Mouse (Mus musculus): ENCODE results near the gene D8Ertd738e. TPM values are rescaled to one million over a fixed set of nuclear protein-coding genes. Genes with fewer than 3 reads are reported as not detected.
"Not testable (repeated sequence)": the region's sequence is repeated elsewhere in the genome, so short reads cannot be mapped to it uniquely, and the experiment has no call there.

D8Ertd738e gene
- polyA plus RNA-seq (2015; fragmentation: Nextera tagmentation; extraction: Ambion mirVana): 225 and 244 TPM in 2 replicates

DNA sequence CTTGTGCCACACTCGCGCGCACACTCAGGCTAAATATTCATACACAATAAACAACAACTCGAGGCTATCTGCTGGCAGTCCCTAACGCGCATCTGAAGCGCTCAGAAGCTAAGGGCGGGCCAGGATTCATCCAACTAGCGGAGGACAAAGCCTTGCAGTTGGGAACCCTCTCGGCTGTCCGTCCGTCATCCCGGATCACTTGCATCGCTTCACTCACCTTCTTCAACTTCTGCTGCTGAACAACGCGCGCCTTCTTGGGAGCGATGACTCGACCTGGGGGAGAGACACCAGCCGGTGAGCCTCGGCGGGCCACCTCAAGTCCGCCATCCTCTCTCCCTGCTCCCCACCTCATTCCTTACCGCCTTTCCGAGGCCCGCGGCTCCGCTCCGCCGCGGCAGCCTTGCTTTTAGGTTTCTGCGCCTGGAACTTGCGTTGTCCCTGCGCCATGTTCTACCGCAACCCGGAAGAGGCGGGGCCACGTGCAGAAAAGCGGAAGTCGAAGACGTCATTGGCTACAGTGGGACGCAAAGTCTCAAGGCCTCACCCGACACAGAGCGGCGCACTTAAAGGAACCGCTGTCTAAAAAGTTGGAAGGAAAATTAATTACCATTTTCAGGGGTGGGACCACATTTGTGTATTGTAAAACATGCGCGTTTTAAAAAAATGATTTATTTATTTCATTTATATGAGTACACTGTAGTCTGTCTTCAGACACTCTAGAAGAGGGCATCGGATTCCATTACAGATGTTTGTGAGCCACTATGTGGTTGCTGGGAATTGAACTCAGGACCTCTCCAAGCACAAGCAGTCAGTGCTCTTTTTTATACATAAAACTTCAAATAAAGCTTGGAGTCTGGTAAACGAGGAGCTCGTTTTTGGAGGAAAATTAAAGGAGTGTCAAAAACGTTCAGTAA is at the start of gene D8Ertd738e:
TSS of gene D8Ertd738e (minus strand) at position 463 of the 914 bp plus-strand sequence.
- Histone ChIP-seq H3K9ac (peak within 1 kb of the TSS; percentile 84), H3K4me3 (peak within 1 kb of the TSS; percentile 83), H3K27me3 (replicated peaks) (no peaks in the 10 kb centered on the region), H3K27ac (peak within 1 kb of the TSS; percentile 78), H3K4me2 (peak within 1 kb of the TSS; percentile 66), H3K9me3 (no peaks in the 10 kb centered on the region), H3K4me1 (peaks cover 9% of the 10 kb centered on the region), H3K36me3 (replicated peaks) (peaks cover 34% of the 10 kb centered on the region)
- WGBS: 4% methylated on average over 52 of the region's 52 CpGs
- peak; percentile 94 for ATAC-seq (replicated peaks)

- no peak overlapping the region for H3K4me2 ChIP-seq
- H3K9me3 ChIP-seq: no peaks in the 10 kb centered on the region
- no peak for ATAC-seq (replicated peaks)
- no peaks in the 10 kb centered on the region for H3K4me1 ChIP-seq
- no peak overlapping the region for H3K4me3 ChIP-seq
- H3K9ac ChIP-seq: no peak overlapping the region
- no peaks in the 10 kb centered on the region for H3K27me3 ChIP-seq (replicated peaks)
- WGBS: 66% methylated on average over 5 of the region's 5 CpGs
- H3K27ac ChIP-seq: no peak overlapping the region
- no peaks in the 10 kb centered on the region for H3K36me3 ChIP-seq (replicated peaks)
Measured at GRCm38 (mm10) chr8:84297029-84297785, 47.7 kb upstream of the D8Ertd738e start.

- no peak overlapping the region for H3K4me2 ChIP-seq
- no peak overlapping the region for H3K4me3 ChIP-seq
- H3K4me1 ChIP-seq: no peaks in the 10 kb centered on the region
- H3K27ac ChIP-seq: no peak overlapping the region
- H3K36me3 ChIP-seq (replicated peaks): no peaks in the 10 kb centered on the region
- no peaks in the 10 kb centered on the region for H3K27me3 ChIP-seq (replicated peaks)
- 29% methylated on average over 8 of the region's 8 CpGs for WGBS
- no peak for ATAC-seq (replicated peaks)
- no peak overlapping the region for H3K9ac ChIP-seq
- no peaks in the 10 kb centered on the region for H3K9me3 ChIP-seq
Measured at GRCm38 (mm10) chr8:84291688-84292087, 42.2 kb upstream of the D8Ertd738e start.

GRCm38 (mm10) chr8:84291086-84291485 is 41.6 kb upstream of the D8Ertd738e start:
- WGBS: 65% methylated on average over 5 of the region's 5 CpGs
- H3K9ac ChIP-seq: no peak overlapping the region
- H3K27me3 ChIP-seq (replicated peaks): no peaks in the 10 kb centered on the region
- H3K4me1 ChIP-seq: no peaks in the 10 kb centered on the region
- H3K27ac ChIP-seq: no peak overlapping the region
- no peak overlapping the region for H3K4me3 ChIP-seq
- H3K9me3 ChIP-seq: no peaks in the 10 kb centered on the region
- no peak for ATAC-seq (replicated peaks)
- H3K4me2 ChIP-seq: no peak overlapping the region
- H3K36me3 ChIP-seq (replicated peaks): no peaks in the 10 kb centered on the region

DNA sequence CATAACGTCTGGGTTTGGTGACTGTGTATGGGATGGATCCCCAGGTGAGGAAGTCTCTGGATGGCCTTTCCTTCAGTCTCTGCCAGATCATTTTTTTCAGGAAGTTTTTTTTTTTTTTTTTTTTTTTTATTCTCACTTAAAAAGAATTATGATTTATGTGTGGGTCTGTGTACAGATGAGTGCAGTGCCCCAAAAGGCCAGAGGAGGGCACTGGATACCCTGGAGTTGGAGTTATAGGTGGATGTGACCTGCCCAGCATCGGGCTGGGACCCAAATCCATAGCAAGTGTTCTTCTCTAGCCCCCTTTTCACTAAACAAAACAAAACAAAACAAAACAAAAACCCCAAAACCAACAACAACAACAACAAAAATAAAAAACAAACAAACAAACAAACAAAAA is 39.4 kb upstream of the D8Ertd738e start:
- Histone ChIP-seq H3K9ac (no peak overlapping the region), H3K27me3 (replicated peaks) (no peaks in the 10 kb centered on the region), H3K9me3 (no peaks in the 10 kb centered on the region), H3K27ac (no peak overlapping the region), H3K4me1 (no peaks in the 10 kb centered on the region), H3K36me3 (replicated peaks) (no peaks in the 10 kb centered on the region), H3K4me3 (no peak overlapping the region), H3K4me2 (no peak overlapping the region)
- no peak for ATAC-seq (replicated peaks)
- WGBS: 55% methylated on average over 2 of the region's 2 CpGs

- H3K9ac ChIP-seq; H3K27ac ChIP-seq; H3K4me3 ChIP-seq; H3K36me3 ChIP-seq (replicated peaks); ATAC-seq (replicated peaks); H3K9me3 ChIP-seq; H3K4me2 ChIP-seq; H3K27me3 ChIP-seq (replicated peaks); H3K4me1 ChIP-seq: not testable (repeated sequence)
- 58% methylated on average over 5 of the region's 5 CpGs for whole genome bisulfite sequencing
Measured at GRCm38 (mm10) chr8:84285665-84286064, 36.1 kb upstream of the D8Ertd738e start.

DNA sequence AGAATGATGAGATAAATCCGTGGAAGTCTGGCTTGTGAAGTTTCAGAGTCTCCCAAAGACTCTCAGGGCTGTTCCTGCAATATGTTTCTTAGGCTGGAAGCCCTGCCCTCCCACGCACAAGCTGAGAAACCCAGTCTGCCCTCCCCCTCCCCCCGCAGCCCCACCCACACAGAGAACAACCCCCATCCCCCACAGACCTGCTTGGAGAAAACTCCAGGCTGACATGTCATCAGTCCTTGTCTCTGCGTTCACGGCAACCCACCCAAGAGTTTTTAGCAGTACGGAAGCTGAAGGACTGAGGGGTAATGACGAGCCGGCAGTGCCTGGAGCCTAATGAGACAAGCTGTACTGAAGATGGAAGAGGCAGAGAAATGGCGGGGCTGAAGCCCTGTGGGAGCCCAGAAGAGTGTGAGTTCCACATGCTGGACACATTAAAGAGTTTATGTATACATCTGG is 35.1 kb upstream of the D8Ertd738e start:
- Histone ChIP-seq H3K9me3 (no peaks in the 10 kb centered on the region), H3K4me2 (no peak overlapping the region), H3K9ac (no peak overlapping the region), H3K36me3 (replicated peaks) (no peaks in the 10 kb centered on the region), H3K27ac (no peak overlapping the region), H3K4me3 (no peak overlapping the region), H3K27me3 (replicated peaks) (no peaks in the 10 kb centered on the region), H3K4me1 (no peaks in the 10 kb centered on the region)
- WGBS: 42% methylated on average over 9 of the region's 9 CpGs
- no peak for ATAC-seq (replicated peaks)

DNA sequence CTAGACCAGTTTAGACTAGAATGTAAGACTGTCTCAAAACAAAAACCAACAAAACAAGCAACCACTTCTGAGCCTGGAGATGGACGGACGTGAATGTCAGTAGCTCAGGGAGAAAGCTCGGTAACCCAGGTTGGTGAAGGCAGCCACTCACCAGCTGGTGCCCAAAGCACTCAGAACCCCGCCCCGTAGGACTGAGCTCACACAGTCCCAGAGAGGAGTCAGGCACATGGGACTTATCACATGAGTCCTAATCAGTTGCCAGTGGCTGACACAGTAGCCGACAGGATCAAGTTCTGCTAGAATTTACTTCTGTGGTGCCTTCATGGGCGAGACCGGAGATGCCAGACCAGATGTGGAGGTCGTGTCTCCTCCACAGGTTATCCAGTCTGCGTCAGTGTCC is 31.3 kb upstream of the D8Ertd738e start:
- no peak overlapping the region for H3K9ac ChIP-seq
- H3K27me3 ChIP-seq (replicated peaks): no peaks in the 10 kb centered on the region
- no peaks in the 10 kb centered on the region for H3K36me3 ChIP-seq (replicated peaks)
- no peak for ATAC-seq (replicated peaks)
- 86% methylated on average over 10 of the region's 10 CpGs for WGBS
- H3K4me2 ChIP-seq: no peak overlapping the region
- no peak overlapping the region for H3K4me3 ChIP-seq
- no peaks in the 10 kb centered on the region for H3K4me1 ChIP-seq
- no peak overlapping the region for H3K27ac ChIP-seq
- H3K9me3 ChIP-seq: no peaks in the 10 kb centered on the region

GRCm38 (mm10) chr8:84276447-84276846 is 26.9 kb upstream of the D8Ertd738e start:
- Histone ChIP-seq H3K4me3 (no peak overlapping the region), H3K4me2 (no peak overlapping the region), H3K27me3 (replicated peaks) (no peaks in the 10 kb centered on the region), H3K4me1 (no peaks in the 10 kb centered on the region), H3K9me3 (no peaks in the 10 kb centered on the region), H3K9ac (no peak overlapping the region), H3K36me3 (replicated peaks) (no peaks in the 10 kb centered on the region), H3K27ac (no peak overlapping the region)
- ATAC-seq (replicated peaks): no peak
- WGBS: 62% methylated on average over 1 of the region's 1 CpGs

DNA sequence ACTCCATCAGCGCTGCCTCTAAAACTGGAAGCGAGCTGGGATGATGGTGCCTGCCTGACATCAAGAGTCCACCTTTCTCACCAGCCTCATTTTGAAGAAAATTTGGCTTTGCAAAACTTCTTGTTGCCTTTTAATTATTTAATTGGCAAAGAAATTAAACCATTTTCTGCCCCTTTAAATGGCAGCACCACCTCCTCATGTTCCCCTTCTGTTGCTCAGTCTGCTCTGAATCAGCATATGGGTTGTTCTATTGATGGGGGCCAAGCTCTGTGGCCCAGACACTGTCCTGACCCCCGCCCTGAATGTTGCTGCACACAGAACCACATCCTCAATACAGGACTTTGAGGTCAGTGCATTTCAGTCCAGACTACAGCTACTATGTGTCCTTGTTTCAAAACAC is 24.4 kb upstream of the D8Ertd738e start:
- 79% methylated on average over 3 of the region's 3 CpGs for whole genome bisulfite sequencing
- no peaks in the 10 kb centered on the region for H3K9me3 ChIP-seq
- no peak for ATAC-seq (replicated peaks)
- no peak overlapping the region for H3K4me3 ChIP-seq
- H3K9ac ChIP-seq: no peak overlapping the region
- H3K27me3 ChIP-seq (replicated peaks): no peaks in the 10 kb centered on the region
- H3K4me1 ChIP-seq: peaks cover 13% of the 10 kb centered on the region
- no peak overlapping the region for H3K4me2 ChIP-seq
- no peak overlapping the region for H3K27ac ChIP-seq
- no peaks in the 10 kb centered on the region for H3K36me3 ChIP-seq (replicated peaks)

- H3K4me2 ChIP-seq: no peak overlapping the region
- no peaks in the 10 kb centered on the region for H3K36me3 ChIP-seq (replicated peaks)
- H3K9me3 ChIP-seq: no peaks in the 10 kb centered on the region
- H3K9ac ChIP-seq: no peak overlapping the region
- H3K4me3 ChIP-seq: no peak overlapping the region
- 88% methylated on average over 4 of the region's 4 CpGs for WGBS
- H3K27me3 ChIP-seq (replicated peaks): no peaks in the 10 kb centered on the region
- H3K27ac ChIP-seq: no peak overlapping the region
- H3K4me1 ChIP-seq: peaks cover 14% of the 10 kb centered on the region
- no peak for ATAC-seq (replicated peaks)
Measured at GRCm38 (mm10) chr8:84272302-84272701, 22.8 kb upstream of the D8Ertd738e start.

- Histone ChIP-seq H3K27me3 (replicated peaks) (no peaks in the 10 kb centered on the region), H3K4me3 (peak within 1 kb of the TSS; percentile 94), H3K4me2 (peak within 1 kb of the TSS; percentile 61), H3K9ac (peak within 1 kb of the TSS; percentile 86), H3K9me3 (no peaks in the 10 kb centered on the region), H3K4me1 (peaks cover 14% of the 10 kb centered on the region), H3K36me3 (replicated peaks) (peaks cover 8% of the 10 kb centered on the region; the same call in 1 of the 2 replicates), H3K27ac (peak within 1 kb of the TSS; percentile 91)
- ATAC-seq (replicated peaks): peak; percentile 99
- under 1% methylated on average over 44 of the region's 44 CpGs for WGBS
Measured at GRCm38 (mm10) chr8:84269950-84270773, 20.6 kb upstream of the D8Ertd738e start, which contains the start of gene Ccdc130. Gene Ccdc130, minus strand, starts transcription at chr8:84270380.

All from midbrain, embryonic 15.5 days (tissue).